Mouse (Mus musculus) heart, postnatal 0 days (tissue): ENCODE data around the gene Efna5.

ENCODE experiments used
- CTCF ChIP-seq: IDR thresholded peaks from 2 replicates; pipeline ENCODE4 v1.5.1; 2016; ENCODE audit warnings: antibody characterized with exemption, control low read depth, low read depth
- EP300 ChIP-seq: IDR thresholded peaks from 2 replicates; pipeline ENCODE4 v1.6.1; 2016; ENCODE audit warnings: antibody characterized with exemption, low read depth

GRCm38 (mm10) chr17:62744239-62744638, 136.9 kb downstream of the Efna5 start:
- TF ChIP-seq CTCF (no peak), EP300 (no peak)
